Mouse (Mus musculus): ENCODE measurements around the gene RPS10-NUDT3. TPM values are rescaled to one million over a fixed set of nuclear protein-coding genes. Genes with fewer than 3 reads are reported as not detected.
A peak's percentile ranks its signal among the peaks of the same experiment; 100 is the strongest.

Gene RPS10-NUDT3
- polyA plus RNA-seq, 1 experiment, result not detected

DNA sequence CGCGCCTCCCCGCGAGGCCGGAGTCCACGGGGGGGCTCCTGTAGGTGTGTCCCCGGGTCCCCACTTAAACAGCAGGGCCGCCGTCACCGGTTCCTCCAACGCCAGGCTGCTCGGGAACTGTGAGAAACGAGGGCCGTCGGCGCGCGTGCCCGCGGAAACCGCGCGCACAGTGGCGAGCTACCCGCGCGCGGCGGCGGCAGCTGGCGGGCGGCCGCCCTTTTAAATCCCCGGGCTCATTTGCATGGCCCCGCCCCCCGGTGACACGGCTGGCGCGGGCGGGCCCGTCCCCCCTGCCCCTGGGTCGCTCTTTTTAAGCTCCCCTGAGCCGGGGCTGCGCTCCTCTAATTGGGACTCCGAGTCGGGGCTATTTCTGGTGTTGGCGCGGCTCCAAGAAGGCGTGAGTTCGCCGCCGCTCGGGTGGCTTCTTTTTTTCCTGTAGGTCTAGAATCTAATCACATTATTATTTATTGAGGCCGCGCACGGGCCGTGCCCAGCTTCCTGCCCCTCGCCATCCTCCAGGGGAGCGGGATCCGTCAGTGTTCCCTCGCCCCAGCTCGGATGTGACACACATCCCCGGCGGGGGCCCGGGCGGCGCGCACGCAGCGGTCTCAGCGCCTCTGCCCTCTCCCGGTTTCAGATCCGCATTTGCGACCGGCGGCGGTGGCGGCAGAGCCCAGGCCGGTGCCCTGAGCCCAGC lies 78.6 kb downstream of the RPS10-NUDT3 start, which contains the start of gene Hmga1:
Gene Hmga1, plus strand, starts transcription at position 183 of the 697 bp plus-strand sequence.
- DNase-seq (ENCODE audit: low read depth), result peak; percentile 96
- peak; percentile 92 for TF ChIP-seq POLR2A (IDR thresholded peaks at IDR 0.05; ENCODE audit: borderline replicate concordance, extremely low read depth, insufficient read depth, insufficient read length, poor library complexity, severe bottlenecking)
- no peak for TF ChIP-seq CTCF (IDR thresholded peaks at IDR 0.05; ENCODE audit: borderline replicate concordance, extremely low read depth, insufficient read depth, insufficient read length)

DNA sequence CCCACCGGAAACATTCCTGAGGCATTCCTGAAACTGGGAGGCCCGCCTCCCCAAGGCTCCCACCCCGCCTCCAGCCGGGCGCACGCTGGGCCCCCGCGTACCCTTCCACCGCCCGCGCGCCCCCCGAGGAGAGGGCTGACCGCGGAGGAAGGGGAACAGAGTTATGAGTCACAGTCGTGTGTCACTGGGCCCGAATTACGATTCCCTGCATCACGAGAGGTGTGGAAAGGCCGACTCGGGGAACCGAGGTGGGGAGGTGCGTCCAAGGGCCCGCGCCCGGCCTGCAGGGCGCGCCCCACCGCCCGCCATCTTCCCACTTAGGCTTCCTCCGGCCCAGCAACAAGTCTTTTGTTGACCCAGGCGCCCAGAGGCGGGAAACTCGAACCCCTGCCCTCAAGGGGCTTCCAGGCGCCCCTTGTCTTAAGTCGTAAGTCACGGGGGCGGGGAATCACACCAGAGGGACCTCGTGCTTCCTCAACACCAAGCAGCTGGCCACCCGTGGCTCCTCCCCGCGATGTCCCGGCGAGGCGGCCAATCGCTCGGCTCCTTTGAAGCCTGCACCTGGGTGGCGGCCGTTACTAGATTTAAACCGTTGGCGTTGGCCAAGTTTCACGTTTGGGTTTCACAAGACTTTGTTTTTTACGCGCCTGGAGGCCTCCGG lies 79.4 kb downstream of the RPS10-NUDT3 start:
- peak; percentile 78 for DNase-seq (ENCODE audit: low read depth)

DNA sequence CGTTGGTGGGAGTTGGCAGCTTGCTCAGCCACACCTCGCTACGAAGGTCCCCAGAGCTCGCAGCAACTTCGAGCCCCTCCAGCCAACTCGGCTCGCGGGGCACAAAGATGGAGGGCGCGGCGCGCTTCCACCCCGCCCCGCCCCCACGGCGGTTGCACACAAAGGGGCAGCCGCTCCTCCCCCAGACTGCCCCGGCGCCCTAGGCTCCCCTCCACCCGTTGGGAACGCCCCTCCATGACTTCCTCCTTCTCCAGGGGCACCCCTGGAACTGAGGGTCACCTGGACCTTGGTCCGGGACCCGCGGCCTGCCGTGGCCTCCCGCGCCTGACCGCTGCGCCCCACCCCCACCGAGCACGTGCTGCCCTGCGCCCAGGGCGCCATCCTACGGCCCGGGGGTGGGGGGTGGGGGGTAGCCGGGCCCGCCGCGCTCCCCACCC lies 79.9 kb downstream of the RPS10-NUDT3 start:
- DNase-seq (ENCODE audit: low read depth), result peak; percentile 65

More for the DNA sequence above, 79.4 kb downstream of the RPS10-NUDT3 start:
- TF ChIP-seq CTCF (IDR thresholded peaks at IDR 0.05; ENCODE audit: borderline replicate concordance, extremely low read depth, insufficient read depth, insufficient read length) (no peak), POLR2A (IDR thresholded peaks at IDR 0.05; ENCODE audit: borderline replicate concordance, extremely low read depth, insufficient read depth, insufficient read length, poor library complexity, severe bottlenecking) (no peak)

DNA sequence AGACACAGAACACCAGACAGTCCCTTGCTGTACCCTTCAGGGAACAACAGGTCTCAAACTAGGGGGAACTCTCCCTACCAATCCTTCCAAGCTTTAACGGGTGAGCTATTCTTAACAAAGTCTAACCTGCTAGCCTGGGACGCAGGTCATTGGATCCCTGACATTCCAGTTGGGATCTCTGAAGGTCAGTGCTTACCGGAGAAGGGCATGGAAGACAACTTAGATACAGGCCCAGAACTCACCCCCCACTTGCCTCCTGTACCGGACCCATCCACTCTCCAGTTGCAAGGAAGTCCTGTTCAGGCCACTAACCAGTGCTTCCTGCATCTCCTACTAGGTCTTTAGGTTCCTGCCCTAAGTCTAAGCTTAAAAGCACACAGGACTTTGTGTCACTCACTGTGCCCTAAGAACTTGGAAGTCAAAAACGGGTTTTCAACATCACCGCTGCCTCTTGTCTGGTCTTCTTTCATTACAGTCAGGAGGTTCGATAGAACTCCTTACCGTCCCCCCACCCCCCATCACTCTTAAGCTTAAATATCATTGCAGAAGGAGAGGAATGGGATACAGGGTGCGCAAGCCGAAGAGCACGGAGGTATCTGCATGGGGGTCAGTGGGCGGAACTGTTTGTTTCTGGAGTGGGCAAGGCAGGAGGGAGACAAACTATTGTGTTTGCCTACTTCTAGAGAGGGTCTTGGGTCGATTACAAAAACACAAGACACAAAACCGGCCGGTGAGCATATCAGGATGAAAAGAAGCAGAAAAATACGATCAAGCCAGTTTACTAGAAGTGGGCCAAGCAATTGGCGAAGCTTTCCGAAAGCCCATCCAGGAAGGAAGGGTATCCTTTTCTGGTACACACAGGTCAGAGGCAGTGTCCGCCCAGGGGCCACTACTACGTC lies 80.7 kb downstream of the RPS10-NUDT3 start:
- TF ChIP-seq POLR2A (IDR thresholded peaks at IDR 0.05; ENCODE audit: borderline replicate concordance, extremely low read depth, insufficient read depth, insufficient read length, poor library complexity, severe bottlenecking) (no peak), CTCF (IDR thresholded peaks at IDR 0.05; ENCODE audit: borderline replicate concordance, extremely low read depth, insufficient read depth, insufficient read length) (no peak)
- no peak for DNase-seq (ENCODE audit: low read depth)

More for the DNA sequence above, 79.9 kb downstream of the RPS10-NUDT3 start:
- TF ChIP-seq POLR2A (IDR thresholded peaks at IDR 0.05; ENCODE audit: borderline replicate concordance, extremely low read depth, insufficient read depth, insufficient read length, poor library complexity, severe bottlenecking), result no peak
- no peak for TF ChIP-seq CTCF (IDR thresholded peaks at IDR 0.05; ENCODE audit: borderline replicate concordance, extremely low read depth, insufficient read depth, insufficient read length)

DNA sequence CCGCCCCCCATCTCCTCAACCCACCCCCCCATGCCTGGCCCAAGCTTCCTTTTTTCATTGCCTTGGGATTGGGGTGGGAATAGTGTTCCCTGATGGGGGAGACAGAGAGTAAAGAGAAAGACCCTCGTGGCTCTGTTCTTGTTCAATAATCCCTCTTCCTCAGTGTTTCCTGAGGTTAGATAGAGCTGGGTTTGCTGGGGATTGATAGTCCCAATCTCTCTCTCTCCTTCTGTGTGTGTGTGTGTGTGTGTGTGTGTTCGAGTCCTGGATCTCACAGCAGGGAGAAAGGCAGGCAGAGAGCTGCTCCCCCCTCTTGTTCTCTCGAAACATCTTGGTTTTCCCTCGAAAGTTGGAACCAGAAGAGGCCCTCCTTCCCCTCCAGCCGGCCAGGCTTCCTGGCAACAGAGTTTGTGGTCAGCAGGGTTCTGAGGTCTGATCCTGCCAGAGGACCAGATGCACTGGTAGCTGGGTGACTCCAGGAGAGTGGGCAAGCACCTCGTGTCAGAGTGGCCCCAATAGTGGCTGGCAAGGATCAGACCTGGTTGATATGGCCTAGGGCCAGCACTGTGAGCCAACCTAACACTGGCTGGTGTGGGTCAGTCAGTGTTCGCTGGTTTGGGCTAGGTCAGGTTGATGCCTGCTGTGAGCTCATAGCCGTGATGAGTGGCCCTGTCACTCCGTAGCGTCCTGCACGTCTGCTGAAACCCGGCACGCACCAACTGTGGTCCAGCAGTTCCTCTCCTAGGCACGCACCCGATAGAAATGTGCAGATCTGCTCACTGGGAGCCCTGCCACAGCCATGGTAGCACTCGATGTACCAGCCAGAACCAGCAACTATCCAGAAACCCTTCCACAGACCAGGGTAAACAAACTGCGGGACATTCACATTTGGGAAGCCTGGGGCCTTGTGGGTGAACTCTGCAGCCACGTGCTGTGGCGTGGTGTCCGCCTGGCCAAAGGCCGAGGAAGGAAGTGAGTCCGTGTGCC lies 82.5 kb downstream of the RPS10-NUDT3 start:
- DNase-seq (ENCODE audit: low read depth), result no peak
- TF ChIP-seq CTCF (IDR thresholded peaks at IDR 0.05; ENCODE audit: borderline replicate concordance, extremely low read depth, insufficient read depth, insufficient read length) (no peak), POLR2A (IDR thresholded peaks at IDR 0.05; ENCODE audit: borderline replicate concordance, extremely low read depth, insufficient read depth, insufficient read length, poor library complexity, severe bottlenecking) (no peak)

DNA sequence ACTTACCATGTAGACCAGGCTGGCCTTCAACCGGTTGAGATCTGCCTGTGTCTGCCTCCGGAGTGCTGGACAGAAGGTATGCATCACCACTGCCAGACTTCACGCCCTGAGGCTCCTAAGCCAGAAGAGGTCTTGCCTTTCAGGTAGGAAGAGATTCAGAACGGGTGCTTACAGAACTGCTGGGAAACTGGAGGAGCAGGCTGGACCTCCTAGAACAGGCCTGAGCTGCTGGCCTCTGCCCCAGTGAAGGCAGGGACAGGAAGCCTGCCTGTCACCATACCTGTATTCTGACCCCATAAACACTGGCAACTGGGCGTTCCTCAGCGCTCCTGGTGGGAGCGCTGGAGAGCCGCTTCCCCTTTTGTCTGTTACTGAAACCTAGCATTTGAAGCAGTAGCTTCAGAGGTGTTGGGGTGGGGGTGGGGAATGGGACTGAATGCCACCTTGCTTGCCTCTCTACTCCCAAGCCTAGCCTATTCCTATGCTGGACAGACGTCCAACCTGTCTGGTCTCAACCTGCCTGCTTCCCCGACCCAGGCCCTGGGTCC lies 83.6 kb downstream of the RPS10-NUDT3 start:
- DNase-seq (ENCODE audit: low read depth), result no peak
- TF ChIP-seq POLR2A (IDR thresholded peaks at IDR 0.05; ENCODE audit: borderline replicate concordance, extremely low read depth, insufficient read depth, insufficient read length, poor library complexity, severe bottlenecking) (no peak), CTCF (IDR thresholded peaks at IDR 0.05; ENCODE audit: borderline replicate concordance, extremely low read depth, insufficient read depth, insufficient read length) (no peak)

DNA sequence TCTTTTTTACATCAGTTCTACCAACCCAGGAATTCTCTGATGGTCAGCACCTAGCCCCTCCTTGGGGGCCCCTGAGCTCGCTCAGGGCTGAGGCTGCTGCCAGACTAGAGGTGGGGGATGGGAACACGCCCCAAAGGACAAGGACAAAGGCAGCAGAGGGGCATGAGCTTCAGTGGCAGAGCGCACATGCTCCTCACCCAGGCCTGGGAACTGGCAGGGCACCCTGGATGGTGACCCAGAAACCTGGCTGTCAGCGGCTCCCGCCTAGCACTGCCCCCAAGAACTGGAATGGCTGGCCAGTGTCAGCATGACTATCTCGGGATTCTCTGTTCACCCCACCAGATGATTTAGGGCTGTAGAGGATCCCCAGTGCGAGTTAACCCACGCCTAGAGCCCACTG lies 85.8 kb downstream of the RPS10-NUDT3 start:
- TF ChIP-seq CTCF (IDR thresholded peaks at IDR 0.05; ENCODE audit: borderline replicate concordance, extremely low read depth, insufficient read depth, insufficient read length) (no peak), POLR2A (IDR thresholded peaks at IDR 0.05; ENCODE audit: borderline replicate concordance, extremely low read depth, insufficient read depth, insufficient read length, poor library complexity, severe bottlenecking) (no peak)
- DNase-seq (ENCODE audit: low read depth), result peak; percentile 64

DNA sequence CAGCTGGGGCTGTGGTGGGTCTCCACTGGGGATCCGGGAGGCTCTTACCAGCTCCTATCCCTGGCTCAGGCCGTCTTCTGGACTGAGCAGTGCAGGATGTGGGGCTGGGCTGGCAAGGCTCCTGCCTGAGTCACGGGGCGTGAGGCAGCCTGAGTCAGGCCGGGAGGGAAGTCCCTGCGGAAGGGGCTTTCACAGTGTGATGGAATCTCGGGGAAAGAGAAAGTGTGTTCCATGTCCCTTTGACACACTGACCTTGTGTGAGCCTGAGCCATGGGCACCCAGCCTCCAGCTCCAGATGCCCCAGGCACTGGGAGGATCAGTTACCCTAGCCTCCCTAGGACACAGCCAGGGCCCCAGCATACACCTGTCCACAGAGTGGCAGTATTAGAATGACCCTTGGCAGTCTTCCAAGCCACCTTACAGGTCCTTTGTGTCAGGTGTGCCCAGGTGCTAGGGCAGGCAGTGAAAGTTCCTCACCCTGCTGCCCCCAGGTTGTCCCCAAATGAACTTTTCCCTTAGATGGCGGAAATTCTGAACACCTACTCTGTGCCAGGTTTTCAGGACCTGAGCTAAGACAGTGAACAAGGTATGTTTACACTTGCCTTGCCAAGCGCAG lies 87.7 kb downstream of the RPS10-NUDT3 start:
- no peak for DNase-seq (ENCODE audit: low read depth)

DNA sequence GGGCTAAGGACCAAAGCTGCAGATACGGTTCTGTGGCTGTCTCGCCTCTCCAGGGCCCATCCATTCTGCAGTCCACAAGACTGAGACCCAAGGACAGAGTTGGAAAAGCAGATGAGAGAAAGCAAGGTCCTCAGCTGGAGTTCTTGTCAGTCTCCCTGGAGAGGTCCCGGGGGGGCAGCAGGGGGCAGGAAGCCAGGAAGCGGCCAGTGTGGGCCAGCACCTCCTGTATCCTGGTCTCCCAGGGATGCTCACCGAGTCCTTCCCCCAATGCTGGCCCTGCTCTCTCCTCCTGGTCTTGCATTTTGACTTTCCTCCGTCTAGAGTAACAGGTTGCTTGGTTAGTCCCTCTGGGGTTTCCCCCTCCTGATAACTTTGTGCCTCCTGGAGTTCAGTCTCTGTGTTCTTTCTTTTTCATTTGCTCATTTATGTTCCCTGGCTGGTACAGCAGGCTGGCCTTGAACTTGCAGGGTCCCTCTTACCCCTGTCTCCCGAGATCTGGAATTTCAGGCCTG lies 88.4 kb downstream of the RPS10-NUDT3 start:
- TF ChIP-seq CTCF (IDR thresholded peaks at IDR 0.05; ENCODE audit: borderline replicate concordance, extremely low read depth, insufficient read depth, insufficient read length) (no peak), POLR2A (IDR thresholded peaks at IDR 0.05; ENCODE audit: borderline replicate concordance, extremely low read depth, insufficient read depth, insufficient read length, poor library complexity, severe bottlenecking) (no peak)
- DNase-seq (ENCODE audit: low read depth), result no peak

More for the DNA sequence above, 87.7 kb downstream of the RPS10-NUDT3 start:
- TF ChIP-seq POLR2A (IDR thresholded peaks at IDR 0.05; ENCODE audit: borderline replicate concordance, extremely low read depth, insufficient read depth, insufficient read length, poor library complexity, severe bottlenecking) (no peak), CTCF (IDR thresholded peaks at IDR 0.05; ENCODE audit: borderline replicate concordance, extremely low read depth, insufficient read depth, insufficient read length) (no peak)
